Mouse (Mus musculus): ENCODE data around the gene Leng9. TPM values are rescaled to one million over a fixed set of nuclear protein-coding genes. Genes with fewer than 3 reads are reported as not detected.

Gene Leng9
- polyA plus RNA-seq, 1 experiment = 9.9 TPM

DNA sequence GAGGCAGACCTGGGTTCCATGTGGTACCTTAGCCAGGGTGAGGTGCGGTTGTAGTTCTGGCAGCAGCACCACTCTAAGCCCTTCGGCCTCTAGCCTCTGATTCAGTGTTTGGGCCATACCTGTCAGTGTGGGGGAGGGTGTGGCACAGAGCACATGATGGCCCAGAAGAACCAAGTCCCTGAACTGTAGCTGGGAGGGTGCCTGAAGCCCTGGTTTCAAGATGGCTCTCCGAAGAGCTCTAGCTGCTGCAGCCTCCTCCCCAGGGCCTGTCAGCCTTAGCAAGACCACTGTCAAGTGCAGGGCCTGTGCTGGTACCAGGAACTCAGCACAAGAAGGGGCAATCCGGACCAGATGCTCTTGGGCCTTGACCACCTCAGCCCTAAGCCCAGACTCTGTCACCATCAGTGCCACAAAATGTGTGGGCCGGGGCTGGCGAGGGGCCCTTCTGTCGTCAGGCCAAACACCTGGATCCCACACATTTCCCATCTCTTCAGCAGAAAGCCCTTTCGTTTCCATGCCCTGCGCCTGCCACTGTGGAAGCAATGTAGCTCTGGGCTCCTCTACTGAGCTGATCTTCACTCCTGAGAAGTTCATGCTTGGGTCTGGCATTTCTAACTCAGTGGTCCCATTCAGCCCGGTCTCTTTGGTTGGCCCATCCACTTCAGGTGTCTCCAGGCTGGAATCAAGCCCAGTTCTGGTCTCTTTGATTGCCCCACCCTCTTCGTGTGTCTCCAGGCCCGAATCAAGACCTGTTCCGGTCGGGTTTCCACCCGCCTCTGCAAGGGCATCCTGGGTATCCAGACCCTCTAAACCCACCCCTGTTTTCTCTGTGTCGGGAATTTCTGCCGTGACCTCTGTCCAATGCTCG is 1.6 kb downstream of the Leng9 start:
- Histone ChIP-seq H3K27me3 (ENCODE audit: control insufficient read depth, insufficient read depth, low read length) (no peaks in the 10 kb centered on the region), H3K36me3 (ENCODE audit: control insufficient read depth, insufficient read depth, low read length) (peaks cover 31% of the 10 kb centered on the region), H3K4me3 (ENCODE audit: extremely low read depth, insufficient read depth, insufficient read length) (peak overlapping the region; percentile 91), H3K4me1 (ENCODE audit: control insufficient read depth, insufficient read depth, insufficient read length) (peaks cover 10% of the 10 kb centered on the region), H3K27ac (ENCODE audit: insufficient read depth, low read length) (peak overlapping the region; percentile 100)
- DNase-seq (ENCODE audit: low read depth in 1 of 2, low spot score in 2 of 2) = peak in 1 of 2 experiments; percentile 17
- no peak for TF ChIP-seq POLR2A (IDR thresholded peaks at IDR 0.05; ENCODE audit: low read depth, low read length)
- TF ChIP-seq CTCF (IDR thresholded peaks at IDR 0.05; ENCODE audit: extremely low read depth, insufficient read depth, insufficient read length, insufficient replicate concordance) = no peak
- 33% methylated on average over 18 of the region's 18 CpGs for WGBS

DNA sequence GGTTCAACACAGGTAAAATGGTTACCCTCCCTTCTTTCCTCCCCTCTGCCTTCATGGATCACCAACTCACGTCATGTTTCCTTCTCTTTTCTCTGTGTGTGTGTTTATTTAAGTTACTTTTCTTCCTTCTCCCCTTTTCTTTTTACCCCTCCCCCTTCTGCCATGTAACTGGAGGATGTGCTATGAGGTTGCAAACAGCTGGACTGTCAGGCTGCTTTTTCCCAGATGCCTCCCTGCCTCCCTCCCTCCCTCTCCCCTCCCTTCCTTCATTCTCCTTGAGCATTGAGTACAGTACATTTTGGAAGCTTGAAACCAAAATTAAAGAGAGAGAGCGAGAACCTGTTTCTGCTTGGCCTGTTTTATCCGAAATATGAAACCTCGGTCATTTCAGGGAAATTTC is 2.3 kb downstream of the Leng9 start:
- no peak overlapping the region for H3K4me3 ChIP-seq (ENCODE audit: extremely low read depth, insufficient read depth, insufficient read length)
- DNase-seq (ENCODE audit: low read depth in 1 of 2, low spot score in 2 of 2) = no peak
- peaks cover 10% of the 10 kb centered on the region for H3K4me1 ChIP-seq (ENCODE audit: control insufficient read depth, insufficient read depth, insufficient read length)
- no peak overlapping the region for H3K27ac ChIP-seq (ENCODE audit: insufficient read depth, low read length)
- WGBS = 85% methylated on average over 4 of the region's 4 CpGs
- no peaks in the 10 kb centered on the region for H3K27me3 ChIP-seq (ENCODE audit: control insufficient read depth, insufficient read depth, low read length)
- no peak for TF ChIP-seq CTCF (IDR thresholded peaks at IDR 0.05; ENCODE audit: extremely low read depth, insufficient read depth, insufficient read length, insufficient replicate concordance)
- no peak for TF ChIP-seq POLR2A (IDR thresholded peaks at IDR 0.05; ENCODE audit: low read depth, low read length)
- H3K36me3 ChIP-seq (ENCODE audit: control insufficient read depth, insufficient read depth, low read length) = peaks cover 38% of the 10 kb centered on the region

DNA sequence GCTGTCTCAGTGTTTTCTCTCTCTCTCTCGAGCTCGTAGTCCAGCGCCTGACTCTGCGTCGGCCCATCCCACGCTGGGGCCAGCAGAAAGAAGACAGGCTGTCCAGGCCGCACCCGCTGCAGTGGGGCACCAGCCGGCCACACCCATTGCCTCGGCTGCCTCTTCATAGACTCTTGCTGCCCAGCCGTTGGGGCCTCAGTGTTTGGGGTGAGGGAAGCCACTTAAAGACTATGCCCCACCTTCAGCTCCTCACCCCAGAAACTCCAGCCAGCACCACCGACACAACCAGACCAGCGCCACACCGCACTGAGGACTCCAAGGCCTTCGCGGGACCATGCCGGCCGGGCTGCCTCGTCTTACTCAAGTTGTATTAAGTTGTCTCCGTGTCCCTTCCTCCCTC is 2.8 kb downstream of the Leng9 start:
- H3K4me3 ChIP-seq (ENCODE audit: extremely low read depth, insufficient read depth, insufficient read length) = no peak overlapping the region
- no peak for DNase-seq (ENCODE audit: low read depth in 1 of 2, low spot score in 2 of 2)
- H3K4me1 ChIP-seq (ENCODE audit: control insufficient read depth, insufficient read depth, insufficient read length) = peaks cover 10% of the 10 kb centered on the region
- peaks cover 42% of the 10 kb centered on the region for H3K36me3 ChIP-seq (ENCODE audit: control insufficient read depth, insufficient read depth, low read length)
- WGBS = 90% methylated on average over 20 of the region's 20 CpGs
- no peaks in the 10 kb centered on the region for H3K27me3 ChIP-seq (ENCODE audit: control insufficient read depth, insufficient read depth, low read length)
- TF ChIP-seq CTCF (IDR thresholded peaks at IDR 0.05; ENCODE audit: extremely low read depth, insufficient read depth, insufficient read length, insufficient replicate concordance) (no peak), POLR2A (IDR thresholded peaks at IDR 0.05; ENCODE audit: low read depth, low read length) (no peak)
- no peak overlapping the region for H3K27ac ChIP-seq (ENCODE audit: insufficient read depth, low read length)

DNA sequence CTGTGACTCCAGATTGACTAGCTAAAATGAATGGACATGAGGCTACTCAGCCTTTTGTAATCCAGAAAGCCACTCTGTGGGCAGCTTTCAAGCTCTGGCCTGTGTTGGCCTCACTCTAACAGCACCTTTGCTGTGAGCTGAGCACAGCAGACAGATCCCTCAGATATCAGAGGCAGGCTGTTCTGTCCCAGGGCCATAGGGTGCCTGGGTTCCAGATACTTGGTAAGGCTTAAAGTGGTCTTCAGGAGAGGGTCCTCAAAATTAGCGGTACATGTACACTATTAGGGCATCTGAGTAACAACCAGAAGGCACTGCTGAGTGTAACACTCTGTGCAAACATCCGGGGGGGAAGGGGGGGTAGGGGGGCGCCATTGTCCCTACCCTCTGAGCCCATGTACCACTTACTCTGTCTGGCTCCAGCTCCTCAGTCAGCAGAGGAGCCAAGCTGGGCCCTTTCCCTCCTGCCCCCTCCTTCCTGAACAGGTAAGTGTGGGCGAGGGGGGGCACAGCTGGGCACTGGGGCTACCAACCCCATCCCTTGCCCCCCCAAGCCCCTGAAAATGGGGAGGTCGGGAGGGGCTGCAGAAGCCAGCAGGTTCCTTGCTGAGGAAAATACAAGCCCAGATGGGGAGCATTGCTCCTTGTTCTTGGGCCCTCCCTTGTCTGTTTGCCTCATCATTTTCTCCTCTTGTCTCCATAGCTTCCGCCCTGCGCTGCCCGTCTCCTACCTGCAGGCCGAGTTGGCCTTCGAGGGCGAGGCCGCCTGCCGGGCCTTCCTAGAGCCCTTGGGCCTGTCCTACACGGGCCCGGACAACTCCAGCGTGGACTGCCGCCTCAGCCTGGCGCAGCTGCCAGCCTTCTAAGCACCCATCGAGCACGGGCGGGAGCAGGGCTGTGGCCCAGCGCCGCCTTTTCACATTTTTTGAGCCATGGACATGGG is 3.7 kb downstream of the Leng9 start:
- 93% methylated on average over 23 of the region's 23 CpGs for WGBS
- no peak for DNase-seq (ENCODE audit: low read depth in 1 of 2, low spot score in 2 of 2)
- no peaks in the 10 kb centered on the region for H3K27me3 ChIP-seq (ENCODE audit: control insufficient read depth, insufficient read depth, low read length)
- TF ChIP-seq CTCF (IDR thresholded peaks at IDR 0.05; ENCODE audit: extremely low read depth, insufficient read depth, insufficient read length, insufficient replicate concordance) (no peak), POLR2A (IDR thresholded peaks at IDR 0.05; ENCODE audit: low read depth, low read length) (no peak)
- H3K36me3 ChIP-seq (ENCODE audit: control insufficient read depth, insufficient read depth, low read length) = peaks cover 51% of the 10 kb centered on the region
- no peak overlapping the region for H3K27ac ChIP-seq (ENCODE audit: insufficient read depth, low read length)
- H3K4me1 ChIP-seq (ENCODE audit: control insufficient read depth, insufficient read depth, insufficient read length) = peaks cover 10% of the 10 kb centered on the region
- H3K4me3 ChIP-seq (ENCODE audit: extremely low read depth, insufficient read depth, insufficient read length) = no peak overlapping the region

DNA sequence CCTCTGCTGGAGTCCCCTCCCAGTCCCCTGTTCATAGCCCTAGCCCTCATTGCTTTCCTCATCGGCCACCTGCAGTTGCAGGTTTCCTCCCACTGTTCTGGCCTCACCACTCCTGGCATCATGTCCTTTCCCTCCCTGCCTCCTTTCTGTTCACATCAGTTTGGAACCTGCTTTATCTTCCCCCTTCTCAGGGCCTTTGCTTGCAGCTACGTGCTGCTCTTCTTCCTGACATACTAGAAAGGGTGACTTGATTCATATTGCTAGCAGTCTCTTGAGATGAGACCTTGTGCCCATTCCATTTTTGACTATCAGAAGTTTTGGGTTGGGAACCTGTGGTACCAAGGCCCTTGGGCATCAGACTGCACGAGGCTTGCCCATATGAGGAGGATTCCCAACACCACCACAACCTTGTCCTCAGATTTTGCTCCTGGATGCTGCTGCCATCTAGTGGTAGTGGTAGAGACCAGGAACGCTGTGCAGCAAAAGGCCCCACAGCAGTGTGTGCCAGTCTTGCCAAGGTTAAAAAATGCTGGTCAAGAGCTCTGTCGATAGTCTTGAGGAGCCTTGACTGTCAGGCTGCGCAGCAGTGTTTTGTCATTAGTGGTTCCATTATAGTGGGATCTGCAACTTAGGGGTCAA is 4.5 kb downstream of the Leng9 start:
- no peaks in the 10 kb centered on the region for H3K27me3 ChIP-seq (ENCODE audit: control insufficient read depth, insufficient read depth, low read length)
- 63% methylated on average over 6 of the region's 6 CpGs for WGBS
- peak; percentile 56; the same call in 1 of the 2 replicates for TF ChIP-seq CTCF (IDR thresholded peaks at IDR 0.05; ENCODE audit: extremely low read depth, insufficient read depth, insufficient read length, insufficient replicate concordance)
- TF ChIP-seq POLR2A (IDR thresholded peaks at IDR 0.05; ENCODE audit: low read depth, low read length) = no peak
- no peak overlapping the region for H3K4me3 ChIP-seq (ENCODE audit: extremely low read depth, insufficient read depth, insufficient read length)
- DNase-seq (ENCODE audit: low read depth in 1 of 2, low spot score in 2 of 2) = peak; percentile 33 to 62
- peaks cover 6% of the 10 kb centered on the region; the same call in 1 of the 2 replicates for H3K4me1 ChIP-seq (ENCODE audit: control insufficient read depth, insufficient read depth, insufficient read length)
- no peak overlapping the region for H3K27ac ChIP-seq (ENCODE audit: insufficient read depth, low read length)
- peaks cover 56% of the 10 kb centered on the region for H3K36me3 ChIP-seq (ENCODE audit: control insufficient read depth, insufficient read depth, low read length)

DNA sequence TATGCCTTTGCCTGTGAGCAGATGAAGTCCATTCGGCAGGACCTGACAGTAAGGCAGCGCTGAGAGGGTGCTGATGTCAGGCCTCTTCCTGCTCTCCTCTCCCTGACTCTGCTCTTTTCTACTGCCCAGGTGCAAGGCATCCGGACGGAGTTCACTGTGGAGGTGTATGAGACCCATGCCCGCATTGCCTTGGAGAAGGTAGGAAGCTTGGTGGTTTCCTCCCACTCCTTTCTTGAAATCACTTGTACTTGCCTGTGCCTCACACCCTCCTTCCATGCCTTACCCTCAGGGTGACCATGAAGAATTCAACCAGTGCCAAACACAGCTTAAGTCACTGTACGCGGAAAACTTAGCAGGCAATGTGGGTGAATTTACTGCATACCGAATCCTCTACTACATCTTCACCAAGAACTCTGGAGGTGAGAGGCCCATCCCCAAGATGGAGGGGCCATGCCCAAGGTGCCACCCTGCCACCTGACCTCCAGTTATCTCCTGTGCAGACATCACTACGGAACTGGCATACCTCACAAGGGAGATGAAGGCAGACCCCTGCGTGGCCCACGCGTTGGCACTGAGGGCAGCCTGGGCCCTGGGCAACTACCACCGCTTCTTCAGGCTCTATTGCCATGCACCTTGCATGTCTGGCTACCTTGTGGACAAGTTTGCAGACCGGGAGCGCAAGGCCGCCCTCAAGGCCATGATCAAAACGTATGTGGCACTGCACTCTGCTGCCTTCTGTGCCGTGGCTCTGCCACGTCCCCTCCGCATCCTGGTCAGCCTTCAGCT is 5.2 kb downstream of the Leng9 start:
- WGBS = 94% methylated on average over 20 of the region's 20 CpGs
- Histone ChIP-seq H3K27ac (ENCODE audit: insufficient read depth, low read length) (no peak overlapping the region), H3K36me3 (ENCODE audit: control insufficient read depth, insufficient read depth, low read length) (peaks cover 58% of the 10 kb centered on the region), H3K4me1 (ENCODE audit: control insufficient read depth, insufficient read depth, insufficient read length) (peaks cover 6% of the 10 kb centered on the region; the same call in 1 of the 2 replicates), H3K4me3 (ENCODE audit: extremely low read depth, insufficient read depth, insufficient read length) (no peak overlapping the region), H3K27me3 (ENCODE audit: control insufficient read depth, insufficient read depth, low read length) (no peaks in the 10 kb centered on the region)
- no peak for DNase-seq (ENCODE audit: low read depth in 1 of 2, low spot score in 2 of 2)
- TF ChIP-seq POLR2A (IDR thresholded peaks at IDR 0.05; ENCODE audit: low read depth, low read length) = no peak
- no peak for TF ChIP-seq CTCF (IDR thresholded peaks at IDR 0.05; ENCODE audit: extremely low read depth, insufficient read depth, insufficient read length, insufficient replicate concordance)
